Mouse (Mus musculus) adrenal gland (tissue): ENCODE results near the gene Vmn1r126.
"Not testable (repeated sequence)": the region's sequence is repeated elsewhere in the genome, so short reads cannot be mapped to it uniquely, and the experiment has no call there.

ENCODE experiments used
- intact Hi-C: fragments of 180-260 bp; cut with DNase I; formaldehyde crosslinking; loops from one replicate; pipeline ENCODE4 v1.15.1; 2025
- long read RNA-seq, 2 experiments: library from polyadenylated mRNA; unstranded; transcript quantifications; one replicate each; pipeline ENCODE4 v2.0.0; 2020; ENCODE audit warnings: borderline replicate concordance in 1 of 2; ENCODE audit not compliant: insufficient replicate concordance in 1 of 2

The Vmn1r126 gene
- long read RNA-seq, experiment 1, result 0 reads
- long read RNA-seq, experiment 2, result 0 reads

DNA sequence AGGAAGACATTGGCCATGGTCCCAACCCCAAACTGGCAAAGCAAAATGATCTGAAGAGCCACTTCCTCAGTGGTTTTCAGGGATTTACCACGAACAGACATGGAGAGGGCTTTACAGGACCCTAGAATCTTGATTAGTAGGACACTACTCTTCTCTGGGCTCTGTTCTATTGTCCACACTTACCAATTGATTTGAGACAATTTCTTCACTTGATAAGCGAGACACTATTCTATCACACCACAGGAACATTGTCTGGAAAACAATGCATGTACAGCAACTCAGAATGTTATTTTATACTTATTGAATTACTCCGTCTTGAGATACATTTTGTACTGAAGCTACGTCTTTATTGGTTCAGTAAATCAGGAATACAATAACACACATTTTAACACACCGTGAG lies at the start of gene Vmn1r126:
Gene Vmn1r126 (minus strand): TSS at position 101 of the 400 bp plus-strand sequence.
- intact Hi-C loops, result not testable (repeated sequence)

DNA sequence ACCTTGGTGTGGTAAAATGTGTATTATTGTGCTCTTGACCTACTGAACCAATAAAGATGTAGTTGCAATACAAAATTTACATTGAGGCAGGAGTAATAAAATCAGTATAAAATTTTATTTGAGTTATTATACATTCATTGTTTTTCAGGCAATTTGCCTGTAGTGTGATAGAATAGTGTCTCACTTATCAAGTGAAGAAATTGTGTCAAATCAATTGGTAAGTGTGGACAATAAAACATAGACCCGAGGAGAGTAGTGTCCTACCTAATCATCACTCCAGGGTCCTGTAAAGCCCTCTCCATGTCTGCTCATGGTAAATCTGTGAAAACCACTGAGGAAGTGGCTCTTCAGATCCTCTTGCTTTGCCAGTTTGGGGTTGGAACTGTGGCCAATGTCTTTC lies 47.8 kb upstream of the Vmn1r126 start, which contains the start of gene Vmn1r128:
Gene Vmn1r128 (plus strand): TSS at position 301 of the 400 bp plus-strand sequence.
- intact Hi-C loops, result not testable (repeated sequence)

DNA sequence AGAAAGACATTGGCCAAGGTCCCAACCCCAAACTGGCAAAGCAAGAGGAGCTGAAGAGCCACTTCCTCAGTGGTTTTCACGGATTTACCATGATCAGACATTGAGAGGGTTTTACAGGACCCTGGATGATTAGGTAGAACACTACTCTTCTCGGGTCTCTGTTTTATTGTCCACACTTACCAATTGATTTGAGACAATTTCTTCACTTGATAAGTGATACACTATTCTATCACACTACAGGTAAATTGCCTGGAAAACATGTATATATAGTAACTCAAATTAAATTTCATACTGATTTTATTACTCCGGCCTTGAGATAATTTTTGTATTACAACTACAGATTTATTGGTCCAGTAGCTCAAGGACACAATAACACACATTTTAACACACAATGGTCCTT lies 18.5 kb upstream of the Vmn1r126 start, which contains the start of gene Vmn1r127:
Gene Vmn1r127 (minus strand): TSS at position 101 of the 400 bp plus-strand sequence.
- intact Hi-C loops, result not testable (repeated sequence)

GRCm38 (mm10) chr7:21271879-21272278 lies 29.4 kb downstream of the Vmn1r126 start, which contains the start of gene Vmn1r125:
Vmn1r125 (plus strand) TSS chr7:21272179.
- intact Hi-C loops, result not testable (repeated sequence)

- intact Hi-C loops, result not testable (repeated sequence)
Observed at GRCm38 (mm10) chr7:21260517-21260916, 40.8 kb downstream of the Vmn1r126 start, which contains the start of gene Vmn1r124. Vmn1r124 (minus strand) TSS chr7:21260617.
